Mouse (Mus musculus) embryonic facial prominence, embryonic 11.5 days (tissue): ENCODE data around the gene Klk1b27. TPM values are rescaled to one million over a fixed set of nuclear protein-coding genes. Genes with fewer than 3 reads are reported as not detected.
"Not testable (repeated sequence)": the region's sequence is repeated elsewhere in the genome, so short reads cannot be mapped to it uniquely, and the experiment has no call there.

Experiments
- ATAC-seq: fragments of 200-750 bp; cut with Nextera tagmentation; replicated peaks from 2 replicates; pipeline ENCODE4 v1.8.0; 2017; ENCODE audit warnings: low read depth; ENCODE audit not compliant: insufficient number of reproducible peaks, low FRiP score, low TSS enrichment
- DNase-seq: peaks from one replicate; pipeline ENCODE4 v3.0.0-alpha.2; 2015; ENCODE audit warnings: low spot score
- H3K27ac ChIP-seq: fragments of 300-500 bp; sonication (generic); replicated peaks from 2 replicates; pipeline ENCODE4 v1.5.1; 2014; ENCODE audit warnings: mild to moderate bottlenecking, low read depth, low read length, control low read depth
- H3K27me3 ChIP-seq: fragments of 300-500 bp; sonication (generic); 2 replicates; pipeline ENCODE4 v1.6.1; 2014; ENCODE audit warnings: mild to moderate bottlenecking, low read length, moderate library complexity, mixed read lengths; ENCODE audit not compliant: control insufficient read depth, insufficient read depth
- H3K36me3 ChIP-seq: fragments of 300-500 bp; sonication (generic); replicated peaks from 2 replicates; pipeline ENCODE4 v1.6.1; 2014; ENCODE audit warnings: low read depth, mild to moderate bottlenecking, low read length, moderate library complexity, mixed read lengths; ENCODE audit not compliant: control insufficient read depth, insufficient read depth
- H3K4me1 ChIP-seq: fragments of 300-500 bp; sonication (generic); 2 replicates; pipeline ENCODE4 v1.6.1; 2014; ENCODE audit warnings: low read length, mixed read lengths; ENCODE audit not compliant: control insufficient read depth, insufficient read depth
- H3K4me2 ChIP-seq: fragments of 300-500 bp; sonication (generic); 2 replicates; pipeline ENCODE4 v1.6.1; 2014; ENCODE audit warnings: low read depth, mild to moderate bottlenecking, control low read depth, low read length, moderate library complexity
- H3K4me3 ChIP-seq: fragments of 300-500 bp; sonication (generic); 2 replicates; pipeline ENCODE4 v1.5.1; 2014; ENCODE audit warnings: low read depth, low read length, control low read depth
- H3K9ac ChIP-seq: fragments of 300-500 bp; sonication (generic); replicated peaks from 2 replicates; pipeline ENCODE4 v1.6.1; 2014; ENCODE audit warnings: mild to moderate bottlenecking, control low read depth, low read length
- H3K9me3 ChIP-seq: fragments of 300-500 bp; sonication (generic); replicated peaks from 2 replicates; pipeline ENCODE4 v1.6.1; 2016; ENCODE audit warnings: mild to moderate bottlenecking, low read length, inconsistent platforms, mixed read lengths; ENCODE audit not compliant: control insufficient read depth
- WGBS: fragments of 180-500 bp; shearing (Covaris S2); extraction: QIAGEN DNeasy Blood & Tissue Kit; methylation state at CpG from one replicate; pipeline ENCODE4 v1.1.7; 2014; 5-methylcytosine and 5-hydroxymethylcytosine counted together
- polyA plus RNA-seq: library from polyadenylated mRNA; unstranded; fragments of >200 nt; fragmentation: Nextera tagmentation; extraction: Ambion mirVana; gene quantifications from 2 replicates; pipeline ENCODE4 v1.2.1, GENCODE M21; 2014

Gene Klk1b27
- polyA plus RNA-seq, 1 experiment from 2014 or later: not detected

- not testable (repeated sequence) for H3K27ac ChIP-seq, H3K36me3 ChIP-seq, H3K9me3 ChIP-seq, H3K4me3 ChIP-seq, H3K27me3 ChIP-seq, DNase-seq, H3K9ac ChIP-seq, H3K4me1 ChIP-seq, H3K4me2 ChIP-seq, ATAC-seq
- 84% methylated on average over 3 of the region's 3 CpGs for WGBS
These were observed 49.9 kb downstream of the Klk1b27 start, which contains the start of gene Klk1b21 for GRCm38 (mm10) chr7:44102028-44102427. TSS of gene Klk1b21 (plus strand) at chr7:44102328.

Other genes starting within 250 kb of the Klk1b27 start
- gene Klk7, start 241.0 kb upstream of the Klk1b27 start, polyA plus RNA-seq: not detected in 2 replicates
- 0.29 TPM in 1 of 2 replicates, not detected in the other for gene Klk6, start 227.8 kb upstream of the Klk1b27 start, polyA plus RNA-seq
- gene Klk5, start 210.3 kb upstream of the Klk1b27 start, polyA plus RNA-seq: not detected in 2 replicates
- 0.28 TPM in 1 of 2 replicates, not detected in the other for gene Klk4, start 171.1 kb upstream of the Klk1b27 start, polyA plus RNA-seq
- not detected in 2 replicates for gene Klk15, start 118.5 kb upstream of the Klk1b27 start, polyA plus RNA-seq
- gene Klk1b8, start 101.6 kb upstream of the Klk1b27 start, polyA plus RNA-seq: not detected in 2 replicates
- not detected in 2 replicates for gene Klk1b1, start 85.5 kb upstream of the Klk1b27 start, polyA plus RNA-seq
- gene Klk1b9, start 76.2 kb upstream of the Klk1b27 start, polyA plus RNA-seq: not detected in 2 replicates
- not detected in 2 replicates for gene Klk1b11, start 56.4 kb upstream of the Klk1b27 start, polyA plus RNA-seq
- gene Klk1b26, start 40.1 kb upstream of the Klk1b27 start, polyA plus RNA-seq: 0.15 TPM in 1 of 2 replicates, not detected in the other
- gene Klk1b21, start 50.0 kb downstream of the Klk1b27 start, polyA plus RNA-seq: not detected in 2 replicates
- gene Klk1b22, start 60.4 kb downstream of the Klk1b27 start, polyA plus RNA-seq: not detected in 2 replicates
- gene Klk1b16, start 84.5 kb downstream of the Klk1b27 start, polyA plus RNA-seq: not detected in 2 replicates
- not detected in 2 replicates for gene Klk1b24, start 135.9 kb downstream of the Klk1b27 start, polyA plus RNA-seq
- not detected in 2 replicates for gene Klk1b3, start 145.9 kb downstream of the Klk1b27 start, polyA plus RNA-seq
- not detected in 2 replicates for gene Klk1b4, start 155.1 kb downstream of the Klk1b27 start, polyA plus RNA-seq
- not detected in 2 replicates for gene Klk1b5, start 163.7 kb downstream of the Klk1b27 start, polyA plus RNA-seq
- not detected in 2 replicates for gene Klk1, start 173.1 kb downstream of the Klk1b27 start, polyA plus RNA-seq
- not detected in 2 replicates for gene Gm36864, start 183.9 kb downstream of the Klk1b27 start, polyA plus RNA-seq
- gene 1700028J19Rik, start 194.4 kb downstream of the Klk1b27 start, polyA plus RNA-seq: 1.00 and 1.9 TPM in 2 replicates
- 121 and 132 TPM in 2 replicates for gene 2410002F23Rik, start 194.4 kb downstream of the Klk1b27 start, polyA plus RNA-seq
- gene Acp4, start 205.1 kb downstream of the Klk1b27 start, polyA plus RNA-seq: not detected in 2 replicates
- gene Gm15517, start 209.2 kb downstream of the Klk1b27 start, polyA plus RNA-seq: 2.3 TPM in 1 of 2 replicates, not detected in the other